Mouse (Mus musculus) G1E (cell line): ENCODE measurements around the gene Ctsl.

ENCODE experiments used
- CTCF ChIP-seq: IDR thresholded peaks from 2 replicates; pipeline ENCODE4 v1.5.1; 2012; ENCODE audit warnings: low read depth, low read length, inconsistent platforms, mixed read lengths
- GATA1 ChIP-seq: IDR thresholded peaks from 2 replicates; pipeline ENCODE4 v1.6.1; 2012; ENCODE audit warnings: borderline replicate concordance, low read length, inconsistent platforms, mixed read lengths
- GATA2 ChIP-seq: IDR thresholded peaks from 2 replicates; pipeline ENCODE4 v1.6.1; 2012; ENCODE audit warnings: low read depth, low read length, inconsistent platforms, borderline replicate concordance
- POLR2AphosphoS5 ChIP-seq: IDR thresholded peaks from 2 replicates; pipeline ENCODE4 v1.6.1; 2012; ENCODE audit warnings: low read depth, low read length, inconsistent platforms; ENCODE audit not compliant: insufficient replicate concordance
- TAL1 ChIP-seq: conservative IDR thresholded peaks from 2 replicates; pipeline ENCODE4 v1.6.1; 2012; ENCODE audit warnings: low read depth, low read length, inconsistent platforms, mixed read lengths

DNA sequence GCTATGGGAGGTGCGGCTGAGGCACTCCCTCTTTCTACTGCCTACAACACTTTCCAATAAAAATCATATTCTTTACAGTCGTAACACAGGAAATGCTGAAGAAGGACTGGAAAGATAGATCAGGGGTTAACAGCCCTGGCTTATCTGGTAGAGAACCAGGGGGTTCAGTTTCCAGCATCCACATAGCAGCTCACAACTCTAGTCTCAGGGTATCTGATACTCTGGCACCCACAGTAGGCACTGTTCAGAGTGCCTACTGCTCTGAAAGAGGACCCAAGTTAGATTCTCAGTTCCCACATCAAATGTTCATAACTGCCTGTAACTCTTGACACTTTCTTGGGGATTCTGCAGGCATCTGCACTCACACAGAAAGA, 57.8 kb downstream of the Ctsl start:
- TF ChIP-seq CTCF, result no peak
- no peak for TF ChIP-seq TAL1
- no peak for TF ChIP-seq GATA1
- TF ChIP-seq POLR2AphosphoS5, result no peak
- no peak for TF ChIP-seq GATA2
